Mouse (Mus musculus) midbrain, embryonic 12.5 days (tissue): ENCODE measurements at regions not wholly inside any gene's neighbourhood (a gene's known extent, or its start where the extent isn't known, plus 50 kb on each side); places are given as distances from the start of the nearest gene placed in this dataset.

ENCODE experiments used
- ATAC-seq: fragments of 200-750 bp; cut with Nextera tagmentation; 2 replicates; pipeline ENCODE4 v1.8.0; 2017; ENCODE audit warnings: low read depth, moderate TSS enrichment, moderate library complexity; ENCODE audit not compliant: low FRiP score
- H3K27ac ChIP-seq: fragments of 300-500 bp; sonication (generic); replicated peaks from 2 replicates; pipeline ENCODE4 v1.5.1; 2016; ENCODE audit warnings: mild to moderate bottlenecking
- H3K27me3 ChIP-seq: fragments of 300-500 bp; sonication (generic); 2 replicates; pipeline ENCODE4 v1.6.1; 2016; ENCODE audit warnings: mild to moderate bottlenecking
- H3K36me3 ChIP-seq: fragments of 300-500 bp; sonication (generic); 2 replicates; pipeline ENCODE4 v1.6.1; 2016
- H3K4me1 ChIP-seq: fragments of 300-500 bp; sonication (generic); 2 replicates; pipeline ENCODE4 v1.6.1; 2016
- H3K4me2 ChIP-seq: fragments of 300-500 bp; sonication (generic); replicated peaks from 2 replicates; pipeline ENCODE4 v1.6.1; 2016; ENCODE audit warnings: mild to moderate bottlenecking, moderate library complexity
- H3K4me3 ChIP-seq: fragments of 300-500 bp; sonication (generic); 2 replicates; pipeline ENCODE4 v1.5.1; 2016; ENCODE audit warnings: mild to moderate bottlenecking
- H3K9ac ChIP-seq: fragments of 300-500 bp; sonication (generic); replicated peaks from 2 replicates; pipeline ENCODE4 v1.6.1; 2016; ENCODE audit warnings: mild to moderate bottlenecking, moderate library complexity
- H3K9me3 ChIP-seq: fragments of 300-500 bp; sonication (generic); 2 replicates; pipeline ENCODE4 v1.6.1; 2016; ENCODE audit warnings: mild to moderate bottlenecking
- WGBS: fragments of 180-500 bp; shearing (Covaris S2); methylation state at CpG from one replicate; pipeline ENCODE4 v1.1.7; 2016; 5-methylcytosine and 5-hydroxymethylcytosine counted together

DNA sequence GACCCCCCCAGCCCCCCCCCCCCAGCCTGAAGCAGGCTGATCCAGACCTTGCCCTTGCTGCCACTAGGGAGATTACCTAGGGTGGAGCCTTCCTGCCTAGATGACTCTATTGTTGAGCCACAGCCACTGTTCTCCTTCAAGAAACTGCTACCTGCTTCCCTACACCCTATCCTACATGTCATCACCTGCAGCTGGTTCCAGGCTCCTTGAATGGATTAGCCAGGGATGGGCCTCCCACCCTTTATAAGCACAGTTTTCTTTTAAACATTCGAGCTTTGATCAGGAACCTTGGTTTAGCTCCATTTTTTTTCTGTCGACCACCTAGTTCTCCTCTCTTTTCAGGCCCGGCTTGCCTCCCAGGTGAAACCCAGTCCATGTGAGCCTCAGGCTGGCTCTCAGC, 792.8 kb upstream of the Nr2f1 start:
- H3K27me3 ChIP-seq: no peaks in the 10 kb centered on the region
- 86% methylated on average over 3 of the region's 3 CpGs for WGBS
- no peak overlapping the region for H3K4me3 ChIP-seq
- no peak overlapping the region for H3K4me2 ChIP-seq
- no peaks in the 10 kb centered on the region for H3K4me1 ChIP-seq
- no peak overlapping the region for H3K27ac ChIP-seq
- H3K36me3 ChIP-seq: no peaks in the 10 kb centered on the region
- no peaks in the 10 kb centered on the region for H3K9me3 ChIP-seq
- ATAC-seq: no peak
- no peak overlapping the region for H3K9ac ChIP-seq

DNA sequence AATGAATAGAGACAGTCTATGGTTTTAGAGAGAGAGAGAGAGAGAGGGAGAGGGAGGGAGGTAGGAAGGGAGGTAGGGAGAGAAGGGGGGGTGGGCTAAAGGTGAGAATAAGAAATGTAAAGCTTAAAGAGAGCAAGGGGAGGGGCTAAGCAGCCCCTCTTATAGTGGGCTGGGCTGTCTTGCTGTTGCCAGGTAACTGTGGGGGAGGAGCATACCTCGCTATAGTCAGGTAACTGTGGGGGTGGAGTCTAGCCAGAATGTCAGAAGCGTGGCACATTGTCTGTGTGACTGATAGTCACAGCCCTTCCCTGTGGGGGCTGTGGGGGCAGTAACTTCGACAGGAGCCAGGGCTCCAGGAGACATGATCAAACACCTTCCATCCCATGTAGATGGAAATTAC, 786.4 kb upstream of the Nr2f1 start:
- no peaks in the 10 kb centered on the region for H3K36me3 ChIP-seq
- H3K4me2 ChIP-seq: no peak overlapping the region
- no peaks in the 10 kb centered on the region for H3K27me3 ChIP-seq
- 34% methylated on average over 3 of the region's 3 CpGs for WGBS
- no peak overlapping the region for H3K27ac ChIP-seq
- H3K9ac ChIP-seq: no peak overlapping the region
- no peak overlapping the region for H3K4me3 ChIP-seq
- H3K9me3 ChIP-seq: no peaks in the 10 kb centered on the region
- no peak for ATAC-seq
- H3K4me1 ChIP-seq: no peaks in the 10 kb centered on the region

DNA sequence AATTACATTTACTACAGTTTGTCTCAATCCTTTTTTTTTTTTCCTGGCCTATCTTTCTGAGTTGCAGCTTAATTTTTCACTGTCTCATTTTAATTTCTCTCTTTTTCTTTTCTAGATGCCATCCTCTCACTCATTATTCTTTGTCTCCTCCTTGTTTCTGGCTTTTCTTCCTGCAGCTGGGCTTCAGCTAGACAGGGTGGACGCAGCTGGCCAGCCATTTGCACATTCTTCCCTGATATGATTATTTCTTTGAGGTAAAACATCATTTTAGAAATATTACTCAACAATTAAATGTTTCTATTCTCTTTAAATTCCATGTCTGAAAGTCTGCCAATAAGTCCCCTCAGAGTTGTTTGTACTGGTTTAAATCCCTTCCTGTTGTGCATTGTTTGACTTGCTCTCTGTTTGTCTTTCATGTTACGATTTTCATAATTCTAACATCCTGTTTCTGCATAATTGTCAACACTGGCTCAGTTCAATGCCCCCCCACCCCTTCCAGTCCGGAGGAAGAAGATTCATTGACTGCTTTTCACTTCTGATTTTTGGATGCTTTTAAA, 777.7 kb upstream of the Nr2f1 start:
- no peaks in the 10 kb centered on the region for H3K27me3 ChIP-seq
- WGBS: 78% methylated on average over 3 of the region's 3 CpGs
- ATAC-seq: no peak
- no peaks in the 10 kb centered on the region for H3K9me3 ChIP-seq
- H3K27ac ChIP-seq: no peak overlapping the region
- no peaks in the 10 kb centered on the region for H3K36me3 ChIP-seq
- no peak overlapping the region for H3K4me3 ChIP-seq
- H3K4me2 ChIP-seq: no peak overlapping the region
- no peaks in the 10 kb centered on the region for H3K4me1 ChIP-seq
- no peak overlapping the region for H3K9ac ChIP-seq

DNA sequence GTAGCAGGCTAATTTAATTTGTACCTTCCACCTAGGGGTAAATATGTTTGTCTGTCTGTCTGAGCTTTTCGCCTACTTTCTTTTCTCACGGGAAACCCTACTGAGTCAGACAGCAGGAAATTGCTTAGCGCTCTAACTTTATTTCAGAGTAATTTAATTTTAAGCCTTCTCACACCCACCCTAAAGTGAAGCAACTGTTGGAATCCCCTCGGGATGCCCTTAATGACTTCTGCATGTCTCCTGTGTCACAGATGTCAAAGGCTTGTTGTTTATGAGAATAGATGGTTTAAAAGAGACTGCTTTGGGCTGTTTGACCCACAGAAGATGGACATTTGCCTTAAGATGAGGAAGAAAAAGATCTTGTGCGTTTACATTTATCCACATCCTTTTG, 738.8 kb upstream of the Nr2f1 start:
- Histone ChIP-seq H3K9ac (no peak overlapping the region), H3K4me2 (no peak overlapping the region), H3K4me1 (peaks cover 21% of the 10 kb centered on the region), H3K4me3 (no peak overlapping the region), H3K36me3 (no peaks in the 10 kb centered on the region), H3K9me3 (no peaks in the 10 kb centered on the region), H3K27me3 (no peaks in the 10 kb centered on the region), H3K27ac (peak overlapping the region; percentile 50; the same call in 1 of the 2 replicates)
- WGBS: 25% methylated on average over 5 of the region's 5 CpGs
- ATAC-seq: no peak

DNA sequence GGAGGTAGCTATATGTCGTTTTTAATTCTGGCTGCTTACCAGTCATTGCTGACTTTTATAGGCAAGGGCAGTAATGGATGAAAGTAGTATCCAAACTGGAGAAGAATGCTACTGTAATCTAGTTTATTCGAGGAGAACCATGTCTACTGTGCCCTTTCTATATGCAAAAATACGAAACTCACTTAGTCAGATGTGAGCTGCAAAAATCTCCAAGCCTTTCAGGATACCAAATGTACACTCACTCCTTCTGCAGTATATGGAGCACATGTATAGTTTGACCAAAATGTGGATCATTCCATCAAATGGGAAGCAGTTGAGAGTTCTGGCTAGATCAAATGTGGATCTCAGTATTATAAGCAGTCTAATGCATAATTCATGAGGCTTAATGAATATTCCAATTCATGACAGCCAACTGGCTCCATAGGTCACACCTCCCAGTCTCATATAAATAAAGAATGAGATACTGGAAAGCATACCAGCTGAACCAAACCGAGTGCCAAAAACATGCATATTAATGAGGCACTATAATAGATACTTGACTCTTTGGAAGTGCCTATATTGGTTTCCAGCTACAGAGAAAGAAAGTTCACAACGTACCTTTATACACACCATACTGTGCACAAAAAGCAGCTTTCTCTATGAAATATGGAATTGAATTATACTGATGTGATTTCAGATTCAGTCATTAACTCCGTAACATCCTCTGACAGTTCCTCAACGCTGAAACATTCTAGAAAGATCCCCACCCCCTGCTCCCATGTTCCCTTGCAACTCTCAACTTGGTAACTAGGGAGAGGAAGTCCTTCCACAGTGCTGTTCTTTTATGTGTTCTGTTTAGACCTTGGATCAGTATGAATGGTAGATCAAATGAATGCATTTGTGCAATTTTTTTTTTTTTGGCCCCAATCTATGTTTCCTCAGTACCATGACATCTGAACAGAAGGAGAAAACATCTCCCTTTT, 738.1 kb upstream of the Nr2f1 start:
- H3K27ac ChIP-seq: peak overlapping the region; percentile 50
- no peak overlapping the region; the same call in 1 of the 2 replicates for H3K4me2 ChIP-seq

DNA sequence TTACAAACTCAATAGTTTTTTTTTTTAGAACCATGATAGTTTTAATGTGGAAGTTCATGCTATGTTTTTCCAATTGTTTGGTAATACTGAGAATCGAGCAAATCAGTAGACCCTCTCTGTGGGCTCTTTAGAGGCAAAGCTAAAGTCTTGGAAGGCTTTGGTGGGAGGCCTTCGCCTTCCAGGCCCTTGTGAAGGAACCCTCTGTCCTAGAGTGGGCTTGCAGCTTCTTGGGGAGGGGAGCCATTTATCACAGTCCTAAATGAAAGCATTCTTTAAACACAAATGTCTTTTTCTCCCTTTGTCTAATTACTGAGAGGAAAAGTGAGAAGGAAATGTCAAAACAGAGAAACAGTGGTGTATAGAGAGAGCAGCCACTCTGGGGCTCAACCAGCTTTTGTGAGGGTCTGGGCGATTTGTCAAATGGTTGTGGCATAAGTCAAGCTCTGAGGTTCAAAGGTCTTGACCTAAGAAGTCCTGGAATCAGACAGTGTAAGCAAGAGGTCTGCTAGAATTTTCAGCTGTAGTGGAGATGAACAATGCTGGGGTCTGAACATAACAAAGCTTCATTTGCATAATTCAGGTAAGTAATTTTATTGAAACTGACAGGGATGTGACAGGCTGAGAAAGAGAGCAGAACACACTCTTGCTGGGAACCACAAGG, 736.6 kb upstream of the Nr2f1 start:
- Histone ChIP-seq H3K36me3 (no peaks in the 10 kb centered on the region), H3K9ac (no peak overlapping the region), H3K9me3 (no peaks in the 10 kb centered on the region), H3K4me1 (peaks cover 21% of the 10 kb centered on the region), H3K4me2 (no peak overlapping the region), H3K27me3 (no peaks in the 10 kb centered on the region), H3K27ac (peak overlapping the region; percentile 40), H3K4me3 (no peak overlapping the region)
- peak; percentile 39 for ATAC-seq
- WGBS: 10% methylated on average over 3 of the region's 3 CpGs

More for the DNA sequence above, 738.1 kb upstream of the Nr2f1 start:
- Histone ChIP-seq H3K9ac (no peak overlapping the region), H3K27me3 (no peaks in the 10 kb centered on the region), H3K36me3 (no peaks in the 10 kb centered on the region), H3K4me3 (no peak overlapping the region), H3K4me1 (peaks cover 21% of the 10 kb centered on the region), H3K9me3 (no peaks in the 10 kb centered on the region)
- WGBS: 35% methylated on average over 7 of the region's 7 CpGs
- peak; percentile 94 for ATAC-seq

DNA sequence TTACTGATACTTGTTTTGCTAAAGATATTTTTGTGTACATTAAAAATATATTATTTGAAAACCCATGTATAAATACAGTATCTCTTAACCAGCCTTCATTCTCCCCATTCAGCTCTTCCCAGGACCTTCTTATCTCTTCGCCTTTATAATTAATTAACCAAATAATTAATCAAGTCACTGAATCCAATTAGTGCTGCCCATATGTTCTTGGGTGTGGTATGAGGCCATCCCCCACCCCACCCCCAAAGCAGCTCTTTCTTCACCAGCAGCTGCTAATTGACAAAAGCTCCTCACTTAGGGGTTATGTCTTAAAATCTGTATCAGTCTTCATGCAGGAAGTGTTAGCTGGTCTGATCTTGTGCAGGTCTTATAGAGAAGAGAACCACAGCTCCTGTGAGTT, 728.8 kb upstream of the Nr2f1 start:
- H3K4me1 ChIP-seq: no peaks in the 10 kb centered on the region
- H3K27ac ChIP-seq: no peak overlapping the region
- no peak overlapping the region for H3K9ac ChIP-seq
- no peaks in the 10 kb centered on the region for H3K36me3 ChIP-seq
- ATAC-seq: no peak
- no peaks in the 10 kb centered on the region for H3K9me3 ChIP-seq
- no peaks in the 10 kb centered on the region for H3K27me3 ChIP-seq
- H3K4me3 ChIP-seq: no peak overlapping the region
- H3K4me2 ChIP-seq: no peak overlapping the region
- 76% methylated on average over 1 of the region's 1 CpGs for WGBS

DNA sequence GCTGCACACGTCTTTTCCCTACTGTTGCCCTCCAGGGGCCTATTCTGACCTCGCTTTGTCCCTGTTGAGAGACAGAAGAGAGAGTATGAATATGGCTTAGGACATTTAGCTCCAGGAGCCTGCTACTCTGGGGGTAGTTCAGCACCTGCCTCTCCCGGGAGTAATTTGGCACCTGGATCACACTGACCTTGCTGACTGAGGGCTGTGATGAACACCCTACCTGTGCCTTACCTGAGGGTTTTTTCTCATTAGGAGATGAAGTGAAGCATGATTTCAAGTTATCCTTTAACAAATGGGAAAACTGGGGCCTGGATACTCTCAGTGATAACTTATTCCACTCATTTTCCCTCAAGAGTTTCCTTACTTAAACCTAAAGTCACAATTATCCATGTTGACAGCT, 721.2 kb upstream of the Nr2f1 start:
- Histone ChIP-seq H3K36me3 (no peaks in the 10 kb centered on the region), H3K27ac (no peak overlapping the region), H3K4me2 (no peak overlapping the region), H3K4me1 (no peaks in the 10 kb centered on the region), H3K9ac (no peak overlapping the region), H3K9me3 (no peaks in the 10 kb centered on the region), H3K27me3 (no peaks in the 10 kb centered on the region), H3K4me3 (no peak overlapping the region)
- 54% methylated on average over 3 of the region's 3 CpGs for WGBS
- ATAC-seq: 0 out of 2 replicates have a peak, but pooled peaks have one; percentile 12

DNA sequence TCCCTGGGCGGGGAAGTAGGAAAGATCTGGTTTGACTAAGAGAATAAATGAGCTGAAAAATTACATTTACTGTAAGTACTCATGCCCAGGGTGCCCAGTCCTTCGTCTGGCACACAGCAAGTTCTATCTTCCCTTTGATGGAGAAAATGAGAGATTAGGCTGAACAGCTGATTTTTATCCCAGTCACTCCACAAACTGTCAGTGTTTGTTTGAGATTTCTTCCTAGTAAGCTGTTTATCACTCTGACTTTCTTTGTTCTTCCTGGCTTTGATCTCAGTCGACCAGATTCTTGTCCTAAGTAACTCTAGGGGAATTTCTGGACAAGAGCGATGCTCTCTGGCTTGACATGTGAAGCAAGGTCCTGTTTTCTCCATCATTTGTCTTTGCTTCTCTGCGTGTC, 710.3 kb upstream of the Nr2f1 start:
- WGBS: 14% methylated on average over 5 of the region's 5 CpGs
- Histone ChIP-seq H3K4me2 (no peak overlapping the region), H3K36me3 (no peaks in the 10 kb centered on the region), H3K27ac (no peak overlapping the region), H3K4me1 (0 out of 2 replicates have a peak, but pooled peaks cover 6% of the 10 kb centered on the region), H3K9me3 (no peaks in the 10 kb centered on the region), H3K4me3 (no peak overlapping the region), H3K9ac (no peak overlapping the region), H3K27me3 (no peaks in the 10 kb centered on the region)
- no peak for ATAC-seq

DNA sequence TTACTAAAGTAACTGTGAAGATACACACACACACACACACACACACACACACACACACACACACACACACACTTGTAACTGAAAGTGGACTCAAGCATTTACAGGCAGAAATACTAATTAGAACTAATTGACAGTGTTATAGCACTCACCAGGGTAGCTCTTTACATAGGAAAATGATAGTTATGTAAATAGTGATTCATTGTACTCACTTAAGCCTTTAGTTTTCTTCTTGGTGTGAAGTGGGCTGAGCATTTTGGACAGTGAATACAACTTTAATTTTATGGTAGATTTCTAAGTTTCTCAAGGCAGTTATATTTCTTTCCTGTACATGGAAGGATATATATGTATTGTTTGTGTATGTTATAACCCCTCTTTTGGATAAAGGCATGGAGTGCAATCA, 704.5 kb upstream of the Nr2f1 start:
- no peak for ATAC-seq
- H3K4me3 ChIP-seq: no peak overlapping the region
- H3K27me3 ChIP-seq: no peaks in the 10 kb centered on the region
- no peaks in the 10 kb centered on the region for H3K36me3 ChIP-seq
- H3K9ac ChIP-seq: no peak overlapping the region
- H3K4me2 ChIP-seq: no peak overlapping the region
- H3K4me1 ChIP-seq: no peaks in the 10 kb centered on the region
- no peak overlapping the region for H3K27ac ChIP-seq
- H3K9me3 ChIP-seq: no peaks in the 10 kb centered on the region

DNA sequence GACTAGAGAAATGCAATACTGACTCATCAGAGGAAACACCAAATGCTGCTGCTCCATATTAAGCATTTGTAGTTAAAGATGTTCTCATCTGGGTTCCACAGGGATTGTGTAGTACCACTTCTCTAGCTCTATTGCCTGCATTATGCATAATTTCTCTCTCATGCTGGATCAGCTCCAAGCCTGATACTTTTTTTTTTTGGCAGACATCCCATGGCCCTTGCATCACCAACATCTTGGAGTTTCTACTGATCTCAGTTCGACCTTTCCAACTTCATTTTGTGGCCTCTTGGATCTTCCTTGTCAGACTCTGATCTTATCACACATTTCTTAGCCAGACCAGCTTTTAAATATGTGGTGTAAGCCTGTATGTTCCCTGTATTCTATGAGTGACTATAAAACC, 701.1 kb upstream of the Nr2f1 start:
- no peak overlapping the region for H3K4me3 ChIP-seq
- no peak for ATAC-seq
- WGBS: 82% methylated on average over 1 of the region's 1 CpGs
- H3K36me3 ChIP-seq: no peaks in the 10 kb centered on the region
- H3K9ac ChIP-seq: no peak overlapping the region
- H3K27me3 ChIP-seq: no peaks in the 10 kb centered on the region
- H3K27ac ChIP-seq: no peak overlapping the region
- no peaks in the 10 kb centered on the region for H3K4me1 ChIP-seq
- H3K4me2 ChIP-seq: no peak overlapping the region
- H3K9me3 ChIP-seq: no peaks in the 10 kb centered on the region

DNA sequence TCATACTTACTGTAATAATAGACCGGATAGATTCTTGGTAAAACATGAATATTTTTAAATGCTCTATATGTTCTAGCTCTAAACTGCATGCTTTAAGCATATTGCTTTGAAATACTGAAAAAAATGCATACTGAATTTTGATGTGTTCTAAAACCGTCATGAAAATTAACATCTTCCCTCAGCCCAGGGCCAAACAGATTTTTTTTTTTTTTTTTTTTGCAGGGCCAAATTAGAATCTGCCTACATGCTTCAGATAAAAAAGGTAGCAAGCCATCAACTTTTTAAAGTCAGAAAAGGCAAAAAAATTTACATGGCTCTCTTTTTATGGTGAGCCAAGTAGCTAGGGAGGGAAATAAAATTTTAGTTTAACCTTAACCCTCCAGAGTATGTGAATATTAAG, 692.7 kb upstream of the Nr2f1 start:
- Histone ChIP-seq H3K4me2 (no peak overlapping the region), H3K36me3 (no peaks in the 10 kb centered on the region), H3K4me1 (no peaks in the 10 kb centered on the region), H3K27me3 (no peaks in the 10 kb centered on the region), H3K27ac (no peak overlapping the region), H3K4me3 (no peak overlapping the region), H3K9me3 (no peaks in the 10 kb centered on the region), H3K9ac (no peak overlapping the region)
- no peak for ATAC-seq
- WGBS: 90% methylated on average over 2 of the region's 2 CpGs
